Mouse (Mus musculus) c-Kit-positive CD71-positive TER-119-negative erythroid progenitor cells, embryonic 14.5 days (primary cell): Measurements from ENCODE around the gene Camk1d.

Experiments
- DNase-seq: peaks from one replicate; pipeline ENCODE4 v3.0.0-alpha.2; 2013; ENCODE audit warnings: low read depth

The Camk1d gene

GRCm38 (mm10) chr2:5714211-5715053, at the start of gene Camk1d:
Camk1d (minus strand) TSS chr2:5714515.
- peak; percentile 47 for DNase-seq

GRCm38 (mm10) chr2:5762031-5762430, 47.7 kb upstream of the Camk1d start:
- DNase-seq, result no peak

- DNase-seq, result no peak
These were observed 46.2 kb upstream of the Camk1d start for GRCm38 (mm10) chr2:5760479-5761008.

- no peak for DNase-seq
These were observed 44.3 kb upstream of the Camk1d start for GRCm38 (mm10) chr2:5758569-5758968.

- no peak for DNase-seq
These were observed 36.6 kb upstream of the Camk1d start for GRCm38 (mm10) chr2:5750872-5751271.

- DNase-seq, result no peak
These were observed 34.9 kb upstream of the Camk1d start for GRCm38 (mm10) chr2:5749210-5749609.

- DNase-seq, result no peak
These were observed 33.3 kb upstream of the Camk1d start for GRCm38 (mm10) chr2:5747545-5748043.

GRCm38 (mm10) chr2:5746529-5746928, 32.2 kb upstream of the Camk1d start:
- DNase-seq, result no peak

- DNase-seq, result no peak
These were observed 29.6 kb upstream of the Camk1d start for GRCm38 (mm10) chr2:5743886-5744285.

GRCm38 (mm10) chr2:5740913-5741312, 26.6 kb upstream of the Camk1d start:
- no peak for DNase-seq

GRCm38 (mm10) chr2:5735881-5736280, 21.6 kb upstream of the Camk1d start:
- DNase-seq, result no peak

GRCm38 (mm10) chr2:5733300-5734085, 19.2 kb upstream of the Camk1d start:
- DNase-seq, result no peak

- no peak for DNase-seq
These were observed 17.7 kb upstream of the Camk1d start for GRCm38 (mm10) chr2:5732047-5732446.

- DNase-seq, result no peak
These were observed 16.1 kb upstream of the Camk1d start for GRCm38 (mm10) chr2:5730364-5730792.

GRCm38 (mm10) chr2:5729931-5730330, 15.6 kb upstream of the Camk1d start:
- no peak for DNase-seq

GRCm38 (mm10) chr2:5725028-5725701, 10.8 kb upstream of the Camk1d start:
- no peak for DNase-seq

GRCm38 (mm10) chr2:5717675-5718074, 3.4 kb upstream of the Camk1d start:
- DNase-seq, result no peak

- DNase-seq, result no peak
These were observed 1.2 kb upstream of the Camk1d start for GRCm38 (mm10) chr2:5715544-5715943.

GRCm38 (mm10) chr2:5715054-5715410, 717 bp upstream of the Camk1d start:
- DNase-seq, result no peak

- DNase-seq, result no peak
These were observed 747 bp downstream of the Camk1d start for GRCm38 (mm10) chr2:5713325-5714210.

- no peak for DNase-seq
These were observed 2.1 kb downstream of the Camk1d start for GRCm38 (mm10) chr2:5712255-5712654.
